11 mouse cellular contexts compared by ENCODE assay signal in the genomic region with DNA sequence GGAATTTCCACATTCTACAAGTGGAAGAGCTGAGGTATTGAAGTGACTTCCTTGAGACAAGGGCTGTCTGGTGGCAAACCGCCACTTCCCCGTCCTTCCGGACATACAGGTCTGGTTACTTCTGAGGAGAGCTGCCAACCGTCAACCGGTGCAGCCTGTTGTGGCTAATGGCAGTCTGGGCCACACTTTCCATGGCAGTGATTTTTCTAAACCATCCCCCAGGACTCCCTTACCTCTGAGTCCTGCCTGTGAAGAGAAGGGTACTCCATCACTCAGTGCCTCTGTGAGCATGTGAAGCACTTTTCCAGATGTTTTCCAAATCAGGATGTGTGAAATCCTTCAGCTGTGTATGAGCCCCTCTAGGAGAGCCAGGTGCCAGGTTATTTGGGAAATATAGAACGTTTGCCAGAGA.
DNase-seq lines count a peak whose midpoint lies in the region; ATAC-seq lines count a peak whose summit lies in the region.
"Had no signal": no experiment of that assay in that cellular context is flagged by ENCODE, and none has a peak within 500 bp of the region (broad histone marks: within the 10 kb centered on the region; RNA-seq: fewer than 3 reads in every experiment).

No protein-coding gene starts in this region.

- H3K9me3 ChIP-seq in liver, embryonic 12.5 days (replicated peaks), result no peaks in the 10 kb centered on the region
- no peaks in the 10 kb centered on the region for H3K9me3 ChIP-seq in lung, embryonic 15.5 days
- H3K9me3 ChIP-seq in stomach, embryonic 16.5 days (replicated peaks; ENCODE audit: control insufficient read depth, low read length), result no peaks in the 10 kb centered on the region
- no peaks in the 10 kb centered on the region for H3K9me3 ChIP-seq in forebrain, embryonic 12.5 days
- H3K9me3 ChIP-seq: neural tube, embryonic 13.5 days had no signal

- H3K4me2 ChIP-seq in liver, embryonic 12.5 days, result no peak overlapping the region
- no peak overlapping the region for H3K4me2 ChIP-seq in lung, embryonic 15.5 days
- no peak overlapping the region for H3K4me2 ChIP-seq in stomach, embryonic 16.5 days (ENCODE audit: low read depth, low read length)
- H3K4me2 ChIP-seq in forebrain, embryonic 12.5 days, result no peak overlapping the region
- H3K4me2 ChIP-seq: neural tube, embryonic 13.5 days had no signal

- no peak for ATAC-seq in liver, embryonic 12.5 days
- peak; percentile 72 for ATAC-seq in lung, embryonic 15.5 days (ENCODE audit: borderline replicate concordance, extremely low read depth, low FRiP score, low TSS enrichment)
- peak; percentile 47; the same call in 1 of the 2 replicates for ATAC-seq in stomach, embryonic 16.5 days (ENCODE audit: insufficient read depth, low FRiP score)
- ATAC-seq in forebrain, embryonic 12.5 days (ENCODE audit: low FRiP score), result no peak

- no peak overlapping the region for H3K9ac ChIP-seq in liver, embryonic 12.5 days
- no peak overlapping the region for H3K9ac ChIP-seq in lung, embryonic 15.5 days
- no peak overlapping the region for H3K9ac ChIP-seq in stomach, embryonic 16.5 days (ENCODE audit: low read length)
- H3K9ac ChIP-seq in forebrain, embryonic 12.5 days, result no peak overlapping the region
- H3K9ac ChIP-seq: neural tube, embryonic 13.5 days had no signal

- peak; percentile 5 for DNase-seq in liver
- DNase-seq in kidney, adult 18-20 months, result peak; percentile 33
- DNase-seq in adrenal gland, postnatal 25 days, result no peak
- DNase-seq in layer of hippocampus, postnatal 25 days (ENCODE audit: extremely low spot score in 1 of 2, low spot score in 1 of 2), result no peak
- DNase-seq: adrenal gland, postnatal 14 days; left cerebral cortex, postnatal 4 days had no signal

- 40% methylated on average over 6 of the region's 6 CpGs for WGBS in liver, embryonic 12.5 days (ENCODE audit: insufficient replicate concordance)
- WGBS in lung, embryonic 15.5 days, result 54% methylated on average over 6 of the region's 6 CpGs
- WGBS in stomach, embryonic 16.5 days, result 60% methylated on average over 6 of the region's 6 CpGs
- 90% methylated on average over 6 of the region's 6 CpGs for WGBS in forebrain, embryonic 12.5 days

- no peaks in the 10 kb centered on the region for H3K36me3 ChIP-seq in liver, embryonic 12.5 days
- H3K36me3 ChIP-seq in lung, embryonic 15.5 days, result no peaks in the 10 kb centered on the region
- H3K36me3 ChIP-seq in stomach, embryonic 16.5 days (ENCODE audit: control insufficient read depth, insufficient read depth, low read length), result no peaks in the 10 kb centered on the region
- H3K36me3 ChIP-seq in forebrain, embryonic 12.5 days (replicated peaks), result no peaks in the 10 kb centered on the region
- H3K36me3 ChIP-seq: neural tube, embryonic 13.5 days had no signal

- H3K27ac ChIP-seq in liver, embryonic 12.5 days, result no peak overlapping the region
- peak overlapping the region; percentile 61; the same call in 1 of the 2 replicates for H3K27ac ChIP-seq in lung, embryonic 15.5 days
- H3K27ac ChIP-seq in stomach, embryonic 16.5 days (ENCODE audit: low read length), result peak overlapping the region; percentile 20; the same call in 1 of the 2 replicates
- no peak overlapping the region for H3K27ac ChIP-seq in forebrain, embryonic 12.5 days
- H3K27ac ChIP-seq: neural tube, embryonic 13.5 days had no signal

- H3K4me1 ChIP-seq in liver, embryonic 12.5 days, result no peaks in the 10 kb centered on the region
- peaks cover 14% of the 10 kb centered on the region; the same call in 1 of the 2 replicates for H3K4me1 ChIP-seq in lung, embryonic 15.5 days
- no peaks in the 10 kb centered on the region for H3K4me1 ChIP-seq in stomach, embryonic 16.5 days (ENCODE audit: control insufficient read depth, insufficient read depth, low read length)
- H3K4me1 ChIP-seq in forebrain, embryonic 12.5 days, result no peaks in the 10 kb centered on the region

- no peaks in the 10 kb centered on the region for H3K27me3 ChIP-seq in liver, embryonic 12.5 days (replicated peaks)
- H3K27me3 ChIP-seq in lung, embryonic 15.5 days, result no peaks in the 10 kb centered on the region
- no peaks in the 10 kb centered on the region for H3K27me3 ChIP-seq in stomach, embryonic 16.5 days (ENCODE audit: control insufficient read depth, insufficient read depth, low read length)
- H3K27me3 ChIP-seq in forebrain, embryonic 12.5 days, result no peaks in the 10 kb centered on the region
- H3K27me3 ChIP-seq: neural tube, embryonic 13.5 days had no signal

- no peak overlapping the region for H3K4me3 ChIP-seq in liver, embryonic 12.5 days
- no peak overlapping the region for H3K4me3 ChIP-seq in lung, embryonic 15.5 days
- no peak overlapping the region for H3K4me3 ChIP-seq in stomach, embryonic 16.5 days (replicated peaks; ENCODE audit: low read length)
- no peak overlapping the region for H3K4me3 ChIP-seq in forebrain, embryonic 12.5 days (replicated peaks)
- H3K4me3 ChIP-seq: neural tube, embryonic 13.5 days had no signal

Comparison
In these comparisons a context has a peak if more than half of its experiments do, and no peak if none do; other contexts are left out.
1. DNase-seq: peak in liver (single experiment) and kidney, adult 18-20 months (single experiment); none in adrenal gland, postnatal 25 days (single experiment) and layer of hippocampus, postnatal 25 days (0 of 2).
2. ATAC-seq: peak in lung, embryonic 15.5 days (single experiment) and stomach, embryonic 16.5 days (single experiment); none in liver, embryonic 12.5 days (single experiment) and forebrain, embryonic 12.5 days (single experiment).
3. H3K27ac ChIP-seq: peak in lung, embryonic 15.5 days (single experiment) and stomach, embryonic 16.5 days (single experiment); none in liver, embryonic 12.5 days (single experiment) and forebrain, embryonic 12.5 days (single experiment).